12 mouse cellular contexts compared by ENCODE assay signal in the genomic region with DNA sequence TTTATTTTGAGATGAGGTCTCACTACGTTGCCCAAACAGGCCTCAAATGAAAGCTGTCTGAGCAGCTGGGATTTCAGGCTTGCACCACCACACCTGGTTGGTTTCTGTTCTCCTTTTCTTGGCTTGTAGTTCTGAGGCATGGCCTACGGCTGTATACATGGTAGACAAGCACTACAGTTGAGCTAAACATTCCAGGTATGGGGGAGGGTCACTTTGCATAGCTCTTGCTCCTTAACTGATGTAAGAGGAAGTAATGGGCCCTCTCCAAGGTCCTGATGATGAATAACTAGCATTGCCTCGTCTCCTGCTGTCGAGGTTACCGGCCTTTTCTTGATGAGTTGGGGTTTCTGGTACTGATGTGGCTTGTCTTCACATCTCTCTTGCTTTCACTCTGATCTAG.
DNase-seq lines count a peak whose midpoint lies in the region; ATAC-seq and TF ChIP-seq lines count a peak whose summit lies in the region.
"Had no signal": no experiment of that assay in that cellular context is flagged by ENCODE, and none has a peak within 500 bp of the region (broad histone marks: within the 10 kb centered on the region; RNA-seq: fewer than 3 reads in every experiment).

No protein-coding gene starts in this region.

- no peak for ATAC-seq in neural tube, embryonic 15.5 days (ENCODE audit: low FRiP score)
- no peak for ATAC-seq in intestine, postnatal 0 days
- ATAC-seq: intestine, embryonic 16.5 days had no signal

- no peaks in the 10 kb centered on the region for H3K27me3 ChIP-seq in neural tube, embryonic 15.5 days (replicated peaks)
- no peaks in the 10 kb centered on the region for H3K27me3 ChIP-seq in intestine, postnatal 0 days (replicated peaks; ENCODE audit: control insufficient read depth, insufficient read depth, low read length)
- H3K27me3 ChIP-seq: liver, embryonic 15.5 days; neural tube, embryonic 13.5 days had no signal

- no peak for TF ChIP-seq CTCF in olfactory bulb, adult 2 months (IDR thresholded peaks at IDR 0.05; ENCODE audit: insufficient read depth, low read depth, low read length)
- no peak for TF ChIP-seq CTCF in intestine, postnatal 0 days (IDR thresholded peaks at IDR 0.05; ENCODE audit: low read depth)

- H3K27ac ChIP-seq in neural tube, embryonic 15.5 days (replicated peaks): peak overlapping the region; percentile 54
- H3K27ac ChIP-seq in olfactory bulb, adult 2 months (ENCODE audit: insufficient read depth, low read depth, low read length): peak overlapping the region; percentile 40; the same call in 1 of the 2 replicates
- H3K27ac ChIP-seq in intestine, postnatal 0 days (ENCODE audit: low read depth, low read length): no peak overlapping the region
- H3K27ac ChIP-seq: liver, embryonic 15.5 days; neural tube, embryonic 13.5 days had no signal

- no peaks in the 10 kb centered on the region for H3K4me1 ChIP-seq in neural tube, embryonic 15.5 days
- peaks cover 31% of the 10 kb centered on the region for H3K4me1 ChIP-seq in olfactory bulb, adult 2 months (ENCODE audit: control insufficient read depth, insufficient read depth, low read length)
- no peaks in the 10 kb centered on the region for H3K4me1 ChIP-seq in intestine, postnatal 0 days (replicated peaks; ENCODE audit: control insufficient read depth, insufficient read depth, low read length)
- H3K4me1 ChIP-seq: liver, embryonic 15.5 days had no signal

- TF ChIP-seq POLR2A in olfactory bulb, adult 2 months (IDR thresholded peaks at IDR 0.05; ENCODE audit: insufficient read depth, low read depth, low read length): no peak

- WGBS in neural tube, embryonic 15.5 days: 63% methylated on average over 5 of the region's 5 CpGs
- 62% methylated on average over 5 of the region's 5 CpGs for WGBS in olfactory bulb, adult 2 months
- WGBS in intestine, postnatal 0 days: 48% methylated on average over 5 of the region's 5 CpGs

- H3K4me2 ChIP-seq in neural tube, embryonic 15.5 days: no peak overlapping the region
- no peak overlapping the region for H3K4me2 ChIP-seq in intestine, postnatal 0 days (replicated peaks; ENCODE audit: low read depth)
- H3K4me2 ChIP-seq: liver, embryonic 15.5 days; neural tube, embryonic 13.5 days had no signal

- H3K9ac ChIP-seq in neural tube, embryonic 15.5 days (replicated peaks): no peak overlapping the region
- H3K9ac ChIP-seq in intestine, postnatal 0 days (ENCODE audit: low read depth, low read length): no peak overlapping the region
- H3K9ac ChIP-seq: liver, embryonic 15.5 days; neural tube, embryonic 13.5 days had no signal

- H3K4me3 ChIP-seq in neural tube, embryonic 15.5 days (replicated peaks): no peak overlapping the region
- H3K4me3 ChIP-seq in olfactory bulb, adult 2 months (ENCODE audit: insufficient read depth, low read depth, low read length): no peak overlapping the region
- no peak overlapping the region for H3K4me3 ChIP-seq in intestine, postnatal 0 days (ENCODE audit: low read depth, low read length)
- H3K4me3 ChIP-seq: liver, embryonic 15.5 days; neural tube, embryonic 13.5 days had no signal

- no peaks in the 10 kb centered on the region for H3K36me3 ChIP-seq in neural tube, embryonic 15.5 days
- H3K36me3 ChIP-seq in intestine, postnatal 0 days (ENCODE audit: control insufficient read depth, insufficient read depth): no peaks in the 10 kb centered on the region; the same call in 1 of the 2 replicates
- H3K36me3 ChIP-seq: liver, embryonic 15.5 days; neural tube, embryonic 13.5 days had no signal

- no peaks in the 10 kb centered on the region for H3K9me3 ChIP-seq in neural tube, embryonic 15.5 days (replicated peaks)
- H3K9me3 ChIP-seq in intestine, postnatal 0 days (ENCODE audit: control insufficient read depth): no peaks in the 10 kb centered on the region
- H3K9me3 ChIP-seq: liver, embryonic 15.5 days; neural tube, embryonic 13.5 days had no signal

- DNase-seq in embryo, embryonic 10 days (ENCODE audit: low spot score): peak; percentile 64
- DNase-seq in embryo, embryonic 9.5 days (ENCODE audit: extremely low spot score): no peak
- no peak for DNase-seq in neural tube, embryonic 10.5 days (ENCODE audit: extremely low spot score, low spot score)
- peak; percentile 26 for DNase-seq in adipocyte (ENCODE audit: low spot score)
- no peak for DNase-seq in urinary bladder, adult 18-20 months (ENCODE audit: low spot score in 2 of 2)
- DNase-seq: cerebellum, adult 2 months had no signal

Comparison
In these comparisons a context has a peak if more than half of its experiments do, and no peak if none do; other contexts are left out.
1. DNase-seq: peak in embryo, embryonic 10 days (single experiment) and adipocyte (single experiment); none in embryo, embryonic 9.5 days (single experiment), neural tube, embryonic 10.5 days (single experiment) and urinary bladder, adult 18-20 months (0 of 2).